Mouse (Mus musculus): ENCODE results near the gene Rffl.

The Rffl gene

GRCm38 (mm10) chr11:82763261-82763660 is 107.7 kb downstream of the Rffl start:
- DNase-seq, result no peak

- DNase-seq, result no peak
These were observed 108.7 kb downstream of the Rffl start for GRCm38 (mm10) chr11:82762286-82762829.

- no peak for DNase-seq
These were observed 115.1 kb downstream of the Rffl start for GRCm38 (mm10) chr11:82755919-82756318.
